Mouse (Mus musculus): Measurements from ENCODE around the gene Trim31.

The Trim31 gene

DNA sequence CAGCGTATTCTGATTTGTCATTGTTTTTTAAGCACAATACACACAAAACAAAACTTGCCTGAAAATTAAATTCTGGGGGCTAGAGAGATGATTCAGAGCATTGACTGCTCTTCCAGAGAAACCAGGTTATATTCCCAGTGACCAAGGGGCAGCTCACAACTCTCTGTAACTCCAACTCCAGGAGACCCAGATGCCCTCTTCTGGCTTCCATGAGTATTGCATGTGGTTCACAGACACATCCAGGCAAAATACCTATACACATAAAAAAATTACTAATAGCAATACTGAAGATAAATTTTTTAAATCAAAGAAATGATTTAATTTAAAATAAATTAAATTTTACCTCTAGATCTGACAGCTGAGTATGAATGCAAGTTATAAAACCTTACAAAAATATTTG is 1.3 kb upstream of the Trim31 start:
- no peak for DNase-seq (ENCODE audit: low read depth, low spot score)

DNA sequence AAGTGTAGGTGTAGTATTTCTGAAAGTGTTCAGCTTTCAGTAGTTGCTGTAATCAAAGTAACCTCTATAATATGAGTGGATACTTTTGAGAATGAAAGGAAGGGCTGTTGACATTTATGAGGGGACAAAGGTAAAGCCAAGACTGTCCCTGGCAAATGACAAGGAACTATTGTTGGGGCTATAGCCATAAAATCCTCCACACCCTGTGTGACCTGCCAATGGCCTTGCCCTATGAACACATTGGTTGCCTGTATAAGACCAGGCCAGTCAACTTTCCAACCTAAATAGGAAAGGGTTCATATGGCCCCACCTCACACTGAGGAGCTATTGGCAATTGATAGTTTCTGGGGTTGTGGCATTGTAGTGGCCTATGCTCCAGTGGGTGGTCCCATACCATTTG is 853 bp upstream of the Trim31 start:
- no peak for DNase-seq (ENCODE audit: low read depth, low spot score)

DNA sequence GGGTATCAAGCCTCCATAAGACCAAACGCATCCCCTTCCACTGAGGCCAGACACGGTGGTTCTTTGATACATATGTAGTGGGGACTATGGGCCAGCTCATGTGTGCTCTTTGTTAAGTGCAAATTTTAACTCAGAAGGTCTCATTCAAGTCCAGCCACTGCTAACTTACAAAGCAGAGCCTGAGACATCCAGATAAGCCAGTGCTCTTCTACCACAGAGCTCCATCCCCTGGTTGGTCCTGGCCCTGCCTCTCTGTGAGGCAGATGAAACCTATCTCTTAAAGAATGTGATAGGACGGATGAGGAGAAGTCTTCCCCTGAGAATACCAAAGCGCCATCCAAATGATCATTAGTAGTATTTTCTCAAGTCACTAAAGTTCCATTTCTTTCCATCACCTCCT is 1.5 kb downstream of the Trim31 start:
- DNase-seq (ENCODE audit: low read depth, low spot score): no peak

DNA sequence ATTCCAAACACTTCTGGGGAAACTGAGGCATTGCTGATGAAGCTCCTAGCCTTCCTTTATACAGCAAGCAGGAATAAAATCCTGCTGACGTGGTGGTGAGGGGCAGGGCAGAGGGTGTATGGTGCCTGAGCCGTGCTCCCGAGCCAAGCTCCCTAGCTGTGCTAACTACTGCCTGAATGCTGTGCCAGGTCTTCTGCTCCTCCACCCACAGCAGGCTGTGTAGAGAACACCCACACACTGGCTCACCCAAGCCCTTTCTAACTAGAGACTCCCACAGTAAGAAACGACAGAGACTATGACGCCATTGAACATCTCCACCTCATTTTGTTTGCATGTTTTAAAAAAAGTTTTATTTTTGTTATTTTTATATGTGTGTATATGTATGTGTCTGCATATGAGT is 2.1 kb downstream of the Trim31 start:
- no peak for DNase-seq (ENCODE audit: low read depth, low spot score)

DNA sequence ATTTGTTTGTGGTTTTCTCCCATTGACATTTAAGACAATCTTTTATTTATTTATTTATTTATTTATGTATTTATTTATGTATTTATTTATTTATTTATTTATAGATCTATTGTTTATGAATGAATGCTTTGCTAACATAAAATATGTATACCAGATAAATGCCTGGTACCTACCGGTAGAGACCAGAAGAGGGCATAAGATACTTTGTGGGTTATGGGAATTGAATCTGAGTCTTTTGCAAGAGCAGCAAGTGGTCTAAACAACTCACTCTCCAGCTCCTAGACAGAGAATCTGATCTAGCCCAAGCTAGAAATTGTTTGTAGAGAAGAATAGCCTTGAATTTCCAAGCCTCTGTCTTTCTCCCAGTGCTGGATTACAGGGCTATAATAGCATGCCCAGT is 2.8 kb downstream of the Trim31 start:
- no peak for DNase-seq (ENCODE audit: low read depth, low spot score)

DNA sequence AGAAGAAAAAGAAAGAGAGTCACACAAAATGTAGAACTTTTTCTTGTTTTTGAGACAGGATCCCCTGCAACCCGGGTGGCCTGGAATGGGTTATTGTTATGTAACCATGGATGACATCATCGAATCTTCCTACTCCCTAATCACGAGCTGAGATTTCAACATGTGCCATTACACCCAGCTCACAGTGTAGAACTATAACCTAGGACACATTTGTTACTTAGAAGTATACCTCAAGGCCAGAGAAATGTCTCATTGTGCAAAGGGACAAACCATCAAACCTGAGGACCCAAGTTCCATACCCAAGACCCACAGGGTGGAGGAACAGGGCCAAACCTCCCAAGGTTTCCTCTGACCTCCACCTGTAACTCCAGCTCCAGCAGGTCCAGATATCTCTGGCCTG is 5.7 kb downstream of the Trim31 start:
- no peak for DNase-seq (ENCODE audit: low read depth, low spot score)

DNA sequence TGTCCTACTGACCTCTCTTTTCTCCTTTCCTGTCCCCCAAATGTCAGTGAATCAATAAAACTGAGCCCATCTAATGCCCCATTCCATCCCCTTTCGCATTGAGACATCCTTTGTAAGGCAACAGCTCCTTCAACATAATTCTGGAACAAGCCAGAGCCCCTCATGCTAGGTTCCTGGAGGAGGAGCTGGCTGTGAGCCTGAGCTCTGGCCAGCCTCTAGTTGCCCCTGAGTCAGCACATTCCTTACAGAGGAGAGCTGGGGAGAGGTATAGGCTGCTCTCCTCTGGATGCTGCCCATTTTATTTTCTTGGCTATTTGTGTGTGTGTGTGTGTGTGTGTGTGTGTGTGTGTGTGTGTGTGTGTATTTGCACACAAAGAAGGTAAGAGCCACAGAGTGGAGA is 10.3 kb downstream of the Trim31 start:
- no peak for DNase-seq (ENCODE audit: low read depth, low spot score)

DNA sequence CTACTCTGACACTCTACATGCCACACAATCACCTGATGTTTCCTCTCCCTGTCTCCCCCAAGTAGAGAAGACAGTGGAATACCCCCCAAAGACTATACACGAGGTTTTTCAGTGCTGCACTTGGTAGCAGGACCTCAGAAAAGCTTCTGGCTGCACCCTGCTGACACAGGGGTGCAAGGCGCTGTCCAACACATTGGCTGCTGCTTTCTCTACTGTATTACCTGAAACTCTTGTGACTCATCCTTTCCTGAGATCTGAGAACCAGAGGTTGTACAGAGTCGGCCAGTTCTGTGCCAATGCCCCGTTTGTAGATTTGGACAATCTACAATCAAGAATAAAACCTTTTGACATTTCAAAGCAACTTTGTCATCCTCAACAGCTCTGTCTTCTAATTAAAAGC is 11.9 kb downstream of the Trim31 start:
- no peak for DNase-seq (ENCODE audit: low read depth, low spot score)

DNA sequence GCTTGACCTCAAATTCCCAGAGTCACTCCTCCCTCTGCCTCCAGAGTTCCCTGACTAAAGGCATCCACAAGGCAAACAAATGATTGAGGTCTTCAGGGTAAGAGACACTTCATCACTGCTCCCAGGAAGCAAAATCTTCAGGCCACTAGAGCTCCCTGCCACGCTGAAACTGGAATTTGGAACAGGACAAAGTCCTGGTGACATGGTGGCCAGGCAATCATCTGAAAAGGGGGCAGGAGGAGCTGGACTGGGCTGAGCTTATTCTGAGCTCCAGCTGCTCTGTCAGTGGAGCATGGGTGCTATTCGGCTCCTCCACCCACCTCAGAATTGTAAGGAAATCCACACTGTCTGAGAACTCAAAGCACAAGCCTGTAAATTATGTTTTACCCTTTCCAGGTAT is 14.1 kb downstream of the Trim31 start:
- DNase-seq (ENCODE audit: low read depth, low spot score): no peak

DNA sequence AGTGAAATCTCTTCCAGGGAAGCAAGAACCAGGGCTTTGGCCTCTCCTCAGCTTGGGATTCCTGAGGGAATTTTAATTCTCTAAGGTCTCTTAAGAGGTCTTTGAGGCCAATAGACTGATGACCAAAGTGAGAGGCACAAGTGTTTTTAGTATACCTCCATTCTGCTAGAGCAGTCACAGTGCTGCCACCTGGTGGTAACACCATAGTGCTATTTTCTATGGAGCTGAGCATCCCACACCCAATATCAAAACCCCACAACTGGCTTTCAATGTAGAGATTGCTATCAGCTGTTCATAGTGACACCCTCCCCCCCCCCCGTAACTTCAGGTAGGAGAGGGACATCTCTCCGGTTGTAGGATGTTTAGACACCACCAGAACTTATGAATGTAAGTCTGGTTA is 16.2 kb downstream of the Trim31 start:
- peak; percentile 32 for DNase-seq (ENCODE audit: low read depth, low spot score)

DNA sequence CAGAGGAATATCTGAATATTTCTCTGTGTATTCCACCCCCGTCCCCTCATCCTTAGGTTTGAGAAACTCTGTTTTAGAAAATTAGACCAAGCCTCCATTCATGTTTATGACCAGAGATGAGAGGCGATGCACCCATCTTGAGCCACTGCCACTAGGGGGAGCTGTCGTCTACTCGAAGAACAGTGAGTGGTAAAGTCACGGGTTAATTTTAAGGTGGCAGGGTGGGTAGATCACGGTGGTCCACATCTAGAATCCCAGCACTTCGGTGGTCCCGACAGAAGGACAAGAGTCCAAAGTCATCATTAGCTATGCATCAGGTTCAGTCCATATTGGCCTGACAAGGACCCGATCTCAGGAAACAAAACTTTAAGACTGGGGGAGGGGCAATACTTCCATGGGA is 17.2 kb downstream of the Trim31 start:
- no peak for DNase-seq (ENCODE audit: low read depth, low spot score)

DNA sequence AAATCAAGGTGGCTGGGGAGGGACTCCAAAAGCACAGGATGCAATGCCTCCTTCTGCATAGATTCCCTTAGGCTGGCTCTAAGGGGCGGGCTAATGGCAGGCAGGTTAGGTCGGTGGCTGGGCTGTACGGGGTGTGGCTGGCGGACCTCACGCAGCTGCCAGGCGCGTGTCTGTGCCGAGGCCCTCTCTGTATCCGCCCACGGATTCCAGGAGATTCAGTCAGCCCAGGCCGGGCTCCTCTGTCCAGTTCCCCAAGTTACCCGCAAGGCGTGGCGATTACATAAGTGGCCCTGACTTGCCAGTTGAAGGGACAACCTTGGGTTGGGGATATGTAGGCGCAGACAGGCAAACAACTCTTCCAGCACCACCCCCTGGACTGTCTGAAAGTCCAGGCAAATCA is 22.3 kb downstream of the Trim31 start:
- no peak for DNase-seq (ENCODE audit: low read depth, low spot score)

DNA sequence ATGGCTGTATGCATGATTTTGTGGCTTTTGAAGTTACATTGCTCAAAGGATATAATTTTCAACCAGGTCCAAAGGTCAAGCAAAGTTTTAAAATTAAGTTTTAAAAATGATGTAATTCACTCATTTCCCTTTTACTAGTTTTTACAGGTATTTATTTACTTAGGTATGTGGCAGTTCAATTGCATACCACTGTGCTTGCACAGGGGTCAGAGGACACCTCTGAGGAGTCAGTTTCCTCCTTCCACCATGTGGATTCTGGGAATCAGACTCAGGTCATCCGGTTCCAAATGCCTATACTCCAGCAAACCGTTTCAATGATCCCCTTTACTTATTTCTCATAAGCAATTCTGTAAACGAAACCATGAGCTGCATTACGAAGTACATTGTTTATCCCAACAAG is 24.8 kb downstream of the Trim31 start:
- no peak for DNase-seq (ENCODE audit: low read depth, low spot score)

DNA sequence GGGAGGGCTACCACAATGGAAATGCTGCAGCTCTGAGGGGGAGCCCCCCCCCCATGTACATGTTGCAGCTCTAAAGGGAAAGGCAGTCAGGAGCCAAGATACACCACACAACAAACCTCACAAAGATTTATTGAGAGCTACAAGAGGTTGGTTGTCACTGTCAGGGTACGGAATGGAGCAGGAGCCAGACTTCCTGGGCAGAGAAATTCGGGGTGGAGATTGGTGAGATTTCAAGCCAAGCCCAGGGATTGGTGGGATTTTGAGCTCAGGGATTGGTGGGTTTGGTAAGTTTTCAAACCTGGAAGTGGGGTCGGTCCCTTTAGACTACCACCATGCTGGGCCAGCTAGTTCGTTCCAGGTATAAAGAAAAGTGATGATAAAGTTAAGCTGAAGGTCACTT is 25.6 kb downstream of the Trim31 start:
- DNase-seq (ENCODE audit: low read depth, low spot score): no peak

DNA sequence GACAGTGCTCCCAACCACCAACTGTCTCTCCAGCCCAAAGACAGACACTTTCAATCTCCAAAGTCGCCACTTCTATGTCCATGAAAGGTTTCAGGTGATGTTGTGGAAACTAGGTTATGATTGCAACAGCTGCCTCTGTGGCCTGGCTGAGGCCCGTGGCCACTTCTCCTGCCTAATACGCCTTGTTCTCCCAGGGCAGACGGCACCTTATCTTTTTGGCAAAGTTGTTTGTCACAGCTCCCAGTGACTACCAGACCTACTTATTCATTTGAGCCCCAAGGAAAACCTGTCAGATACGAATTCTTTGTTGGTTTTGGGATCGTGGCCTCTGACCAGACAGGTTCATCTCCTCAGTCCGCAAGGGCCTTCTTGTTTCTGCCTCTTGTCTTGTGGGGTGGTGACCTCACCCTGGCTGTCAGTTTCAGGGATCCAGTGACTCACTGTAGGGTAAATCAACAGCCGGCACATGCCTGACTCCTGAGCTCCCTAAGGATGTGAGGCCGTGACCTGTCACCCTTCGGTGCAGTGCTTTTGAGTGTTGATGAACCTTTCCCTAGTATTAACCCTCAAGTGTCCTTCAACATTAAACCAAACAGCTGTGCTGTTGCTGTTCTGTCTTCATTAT is 29.7 kb downstream of the Trim31 start:
- DNase-seq (ENCODE audit: low read depth, low spot score): no peak

DNA sequence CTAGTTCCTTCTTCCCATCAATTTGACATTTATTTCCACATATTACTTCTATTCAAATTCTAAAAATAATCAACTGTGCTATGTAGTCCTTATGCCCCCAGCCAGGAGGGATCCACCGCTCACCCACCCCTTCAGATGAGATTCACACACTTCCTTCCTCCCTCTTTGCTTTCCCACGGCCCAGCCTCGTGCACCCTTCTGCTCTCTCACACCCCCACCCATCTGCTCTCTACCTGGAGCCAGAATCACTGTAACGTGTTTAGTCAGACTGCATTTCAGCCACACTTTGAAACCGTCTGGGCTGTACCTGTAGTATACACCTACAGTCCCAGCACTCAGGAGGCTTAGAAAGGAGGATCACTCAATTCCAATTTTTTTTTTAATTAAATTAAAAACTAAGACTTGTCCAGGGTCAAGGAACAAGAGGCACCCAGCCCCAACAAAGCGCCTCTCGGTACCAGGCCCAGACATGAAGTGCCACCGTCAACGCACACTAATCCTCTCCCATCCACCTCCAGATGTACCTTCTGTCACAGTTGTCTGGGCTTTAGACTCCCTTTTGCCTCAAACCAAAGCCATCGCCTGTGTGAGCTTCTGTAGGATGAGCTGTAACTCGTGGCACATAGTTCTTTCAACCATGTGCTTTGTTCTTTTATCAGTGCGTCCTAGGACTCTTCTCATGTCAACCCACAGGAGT is 31.5 kb downstream of the Trim31 start:
- DNase-seq (ENCODE audit: low read depth, low spot score): no peak

DNA sequence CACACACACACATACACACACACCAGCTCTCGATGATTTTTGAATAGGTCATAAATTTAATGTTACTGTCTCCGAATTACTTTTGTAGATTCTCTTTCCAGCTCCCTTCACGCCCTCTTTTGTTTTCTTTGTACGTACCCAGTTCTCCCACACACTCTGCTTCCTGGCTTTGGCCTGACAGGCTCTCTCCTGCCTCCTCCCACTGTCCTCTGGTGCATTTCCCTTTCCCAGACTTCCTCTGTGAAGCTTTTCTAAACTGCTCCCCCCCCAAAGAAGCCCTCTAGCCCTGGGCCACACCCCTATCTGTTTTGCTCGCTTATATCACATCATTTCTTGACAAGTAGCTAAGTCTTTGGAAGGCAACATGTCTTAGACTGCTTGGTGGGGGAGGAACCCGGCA is 32.3 kb downstream of the Trim31 start:
- no peak for DNase-seq (ENCODE audit: low read depth, low spot score)

DNA sequence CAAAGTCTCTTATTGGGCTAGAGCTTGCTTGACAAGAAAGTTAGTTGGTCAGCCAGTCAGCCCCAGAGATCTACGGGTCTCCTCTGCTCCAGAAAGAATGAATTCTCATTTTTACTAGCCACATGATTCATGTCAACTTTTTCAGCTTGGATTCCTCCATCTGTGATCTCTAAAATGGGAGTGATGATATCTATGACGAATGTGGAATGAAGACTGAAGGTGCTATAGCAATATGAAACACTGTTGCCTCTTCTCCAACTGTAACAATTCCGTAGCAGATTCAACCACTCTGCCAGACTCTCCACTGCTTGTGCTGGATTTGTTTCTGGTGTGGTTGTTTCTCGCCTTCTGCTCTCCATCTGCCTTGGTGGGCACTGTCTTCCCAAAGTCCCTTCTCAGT is 33.2 kb downstream of the Trim31 start:
- no peak for DNase-seq (ENCODE audit: low read depth, low spot score)

DNA sequence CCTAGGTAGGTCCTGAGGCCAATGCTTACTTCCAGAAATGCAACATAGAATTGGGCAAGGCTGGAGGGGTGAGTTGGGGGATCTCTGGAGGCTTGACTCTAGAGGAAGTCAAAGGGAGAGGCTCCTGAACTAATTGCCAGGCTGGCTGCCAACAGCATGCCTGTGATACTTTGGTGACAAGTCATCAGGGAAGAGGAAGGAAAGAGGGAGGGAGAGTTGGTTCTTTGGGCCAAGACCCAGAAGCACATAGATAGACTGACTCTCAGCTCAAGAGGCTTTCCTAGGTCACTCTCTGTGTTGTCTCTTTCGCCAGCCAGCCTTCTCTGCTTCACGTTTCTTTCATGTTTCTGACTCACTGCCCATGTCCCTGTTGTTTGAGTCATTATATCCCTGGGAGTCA is 33.9 kb downstream of the Trim31 start:
- no peak for DNase-seq (ENCODE audit: low read depth, low spot score)

DNA sequence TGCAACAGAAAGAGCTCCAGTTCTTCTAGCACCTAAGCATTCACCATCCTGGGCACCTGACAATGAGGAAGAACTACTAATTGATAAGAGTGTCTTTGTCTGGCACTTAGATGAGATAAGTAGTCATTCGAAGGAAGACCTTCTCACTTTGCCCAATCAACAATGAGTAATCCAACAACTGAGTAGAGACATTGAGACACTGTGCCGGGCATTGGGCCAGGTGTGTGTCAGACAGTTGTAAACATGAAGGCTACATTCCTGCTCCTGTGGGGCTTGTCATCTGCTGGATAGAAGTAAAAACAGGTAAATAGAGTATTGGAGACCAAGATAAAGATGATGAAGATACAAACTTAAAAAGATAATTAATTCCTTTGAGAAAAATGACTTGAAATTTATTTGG is 40.1 kb downstream of the Trim31 start:
- DNase-seq (ENCODE audit: low read depth, low spot score): no peak

DNA sequence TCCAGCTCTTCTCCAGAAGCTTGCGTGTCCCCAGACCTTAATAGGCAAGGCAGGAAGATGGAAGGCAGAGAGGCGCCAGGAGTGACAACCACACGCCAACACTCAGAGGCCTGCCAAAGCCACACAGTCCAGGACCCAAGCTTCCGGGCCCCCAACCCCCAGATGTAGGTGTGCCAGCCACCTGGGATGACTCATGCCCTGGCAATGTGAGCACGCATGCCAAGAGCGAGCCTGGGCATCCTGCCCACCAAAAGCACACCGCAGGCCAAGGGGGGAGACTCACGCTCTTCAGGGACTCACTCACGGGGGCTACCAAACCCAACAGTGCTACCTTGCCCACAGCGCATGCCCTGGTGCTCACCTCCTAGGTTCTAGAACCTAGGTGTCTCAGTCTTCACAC is 44.5 kb downstream of the Trim31 start:
- no peak for DNase-seq (ENCODE audit: low read depth, low spot score)

DNA sequence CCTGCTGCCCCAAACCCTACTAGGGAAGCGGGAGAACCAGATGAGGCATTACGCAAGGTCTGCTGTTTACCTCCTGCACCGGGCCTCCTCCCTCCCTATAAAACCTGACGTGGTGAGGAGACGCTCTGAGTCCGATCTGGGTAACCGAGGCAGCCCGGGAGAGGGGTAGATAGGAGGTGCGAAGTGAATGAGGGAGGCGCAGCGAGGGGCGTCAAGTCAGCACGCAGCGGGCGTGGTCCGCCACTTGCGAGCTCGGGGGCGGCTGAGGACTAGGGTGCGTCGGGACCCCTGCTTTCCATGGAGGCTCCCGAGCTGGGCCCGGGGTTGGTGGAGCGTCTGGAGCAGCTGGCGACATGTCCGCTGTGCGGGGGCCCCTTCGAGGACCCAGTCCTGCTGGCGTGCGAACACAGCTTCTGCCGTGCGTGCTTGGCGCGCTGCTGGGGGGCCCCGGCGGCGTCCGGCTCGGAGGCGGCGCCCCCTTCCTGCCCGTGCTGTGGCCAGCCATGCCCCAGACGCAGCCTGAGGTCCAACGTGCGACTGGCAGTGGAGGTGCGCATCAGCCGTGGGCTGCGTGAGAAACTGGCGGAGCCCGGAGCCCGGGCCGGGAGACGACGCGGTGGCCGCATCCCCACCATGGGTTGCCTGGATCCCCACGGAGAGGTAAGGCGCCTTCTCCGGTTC is 45.0 kb downstream of the Trim31 start, which contains the start of gene Rnf39:
TSS of gene Rnf39 (plus strand) at position 128 of the 681 bp plus-strand sequence.
- DNase-seq (ENCODE audit: low read depth, low spot score): no peak

DNA sequence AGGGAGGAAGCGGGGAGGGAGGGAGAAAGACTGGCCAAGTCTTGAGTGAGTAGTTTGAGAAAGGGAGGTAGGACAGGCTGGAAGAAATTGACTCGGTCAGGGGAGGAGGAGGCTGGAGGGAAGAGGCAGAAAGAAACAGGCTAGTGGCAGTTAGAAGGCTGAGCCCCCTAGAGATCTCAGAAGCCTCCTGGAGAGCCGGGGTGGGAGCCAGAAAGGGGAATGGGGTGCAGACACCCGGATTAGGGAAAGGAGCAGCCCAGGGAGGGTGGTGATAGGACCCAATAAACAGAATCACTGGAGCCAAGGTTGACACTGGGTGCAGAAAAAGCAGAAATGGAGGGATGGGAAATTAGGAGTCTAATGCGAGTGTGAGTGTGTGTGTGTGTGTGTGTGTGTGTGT is 45.8 kb downstream of the Trim31 start:
- no peak for DNase-seq (ENCODE audit: low read depth, low spot score)

Data from retina, adult 2 months (tissue).